Mouse (Mus musculus) hindbrain, embryonic 11.5 days (tissue): ENCODE results near the gene Muc13. TPM values are rescaled to one million over a fixed set of nuclear protein-coding genes. Genes with fewer than 3 reads are reported as not detected.

Experiments
- ATAC-seq: fragments of 200-750 bp; cut with Nextera tagmentation; 2 replicates; pipeline ENCODE4 v1.8.0; 2017; ENCODE audit warnings: mild to moderate bottlenecking, moderate TSS enrichment, moderate library complexity; ENCODE audit not compliant: low FRiP score
- DNase-seq: peaks from one replicate; pipeline ENCODE4 v3.0.0-alpha.2; 2015; ENCODE audit warnings: low spot score
- H3K27ac ChIP-seq: fragments of 300-500 bp; sonication (generic); 2 replicates; pipeline ENCODE4 v1.5.1; 2014; ENCODE audit warnings: mild to moderate bottlenecking, low read depth, low read length
- H3K27me3 ChIP-seq: fragments of 300-500 bp; sonication (generic); 2 replicates; pipeline ENCODE4 v1.6.1; 2014; ENCODE audit warnings: mild to moderate bottlenecking, low read length, moderate library complexity, mixed read lengths; ENCODE audit not compliant: control insufficient read depth, insufficient read depth
- H3K36me3 ChIP-seq: fragments of 300-500 bp; sonication (generic); 2 replicates; pipeline ENCODE4 v1.6.1; 2014; ENCODE audit warnings: mild to moderate bottlenecking, low read length, moderate library complexity, mixed read lengths; ENCODE audit not compliant: control insufficient read depth, insufficient read depth
- H3K4me1 ChIP-seq: fragments of 300-500 bp; sonication (generic); replicated peaks from 2 replicates; pipeline ENCODE4 v1.6.1; 2014; ENCODE audit warnings: low read length, mixed read lengths; ENCODE audit not compliant: control insufficient read depth, insufficient read depth
- H3K4me2 ChIP-seq: fragments of 300-500 bp; sonication (generic); replicated peaks from 2 replicates; pipeline ENCODE4 v1.6.1; 2014; ENCODE audit warnings: mild to moderate bottlenecking, low read depth, low read length
- H3K4me3 ChIP-seq: fragments of 300-500 bp; sonication (generic); 2 replicates; pipeline ENCODE4 v1.5.1; 2014; ENCODE audit warnings: low read depth, low read length
- H3K9ac ChIP-seq: fragments of 300-500 bp; sonication (generic); 2 replicates; pipeline ENCODE4 v1.6.1; 2014; ENCODE audit warnings: low read depth, low read length
- H3K9me3 ChIP-seq: fragments of 300-500 bp; sonication (generic); 2 replicates; pipeline ENCODE4 v1.6.1; 2016; ENCODE audit warnings: low read length; ENCODE audit not compliant: control insufficient read depth
- WGBS: fragments of 180-500 bp; shearing (Covaris S2); extraction: QIAGEN DNeasy Blood & Tissue Kit; methylation state at CpG from one replicate; pipeline ENCODE4 v1.1.7; 2014; 5-methylcytosine and 5-hydroxymethylcytosine counted together
- polyA plus RNA-seq: library from polyadenylated mRNA; unstranded; fragments of >200 nt; fragmentation: Nextera tagmentation; extraction: Ambion mirVana; gene quantifications from 2 replicates; pipeline ENCODE4 v1.2.1, GENCODE M21; 2014

Gene Muc13
- polyA plus RNA-seq, 1 experiment from 2014 or later: 0.14 TPM

GRCm38 (mm10) chr16:33752904-33753578 lies 40.8 kb upstream of the Muc13 start:
- WGBS: 91% methylated on average over 8 of the region's 8 CpGs
- H3K36me3 ChIP-seq: 0 out of 2 replicates have a peak, but pooled peaks cover 5% of the 10 kb centered on the region
- H3K27me3 ChIP-seq: no peaks in the 10 kb centered on the region
- no peak overlapping the region for H3K27ac ChIP-seq
- no peak overlapping the region for H3K9ac ChIP-seq
- no peak overlapping the region for H3K4me2 ChIP-seq
- H3K4me3 ChIP-seq: no peak overlapping the region
- H3K4me1 ChIP-seq: no peaks in the 10 kb centered on the region
- ATAC-seq (no peak), DNase-seq (no peak)
- no peaks in the 10 kb centered on the region for H3K9me3 ChIP-seq

- no peak overlapping the region for H3K9ac ChIP-seq
- DNase-seq: no peak
- H3K4me2 ChIP-seq: no peak overlapping the region
- H3K27ac ChIP-seq: no peak overlapping the region
- H3K4me1 ChIP-seq: no peaks in the 10 kb centered on the region
- H3K27me3 ChIP-seq: no peaks in the 10 kb centered on the region
- WGBS: 80% methylated on average over 8 of the region's 8 CpGs
- H3K9me3 ChIP-seq: no peaks in the 10 kb centered on the region
- H3K36me3 ChIP-seq: 0 out of 2 replicates have a peak, but pooled peaks cover 3% of the 10 kb centered on the region
- no peak for ATAC-seq
- no peak overlapping the region for H3K4me3 ChIP-seq
Measured at GRCm38 (mm10) chr16:33755293-33755692, 38.5 kb upstream of the Muc13 start.

- Histone ChIP-seq H3K4me3 (no peak overlapping the region), H3K9me3 (no peaks in the 10 kb centered on the region), H3K4me1 (no peaks in the 10 kb centered on the region), H3K27me3 (no peaks in the 10 kb centered on the region), H3K4me2 (no peak overlapping the region), H3K27ac (no peak overlapping the region), H3K36me3 (0 out of 2 replicates have a peak, but pooled peaks cover 3% of the 10 kb centered on the region), H3K9ac (no peak overlapping the region)
- DNase-seq: no peak
- ATAC-seq: no peak
- WGBS: 64% methylated on average over 16 of the region's 16 CpGs
Measured at GRCm38 (mm10) chr16:33755961-33756360, 37.9 kb upstream of the Muc13 start.

- no peak overlapping the region for H3K27ac ChIP-seq
- ATAC-seq: no peak
- 60% methylated on average over 6 of the region's 6 CpGs for WGBS
Measured at GRCm38 (mm10) chr16:33756396-33756795, 37.4 kb upstream of the Muc13 start.

DNA sequence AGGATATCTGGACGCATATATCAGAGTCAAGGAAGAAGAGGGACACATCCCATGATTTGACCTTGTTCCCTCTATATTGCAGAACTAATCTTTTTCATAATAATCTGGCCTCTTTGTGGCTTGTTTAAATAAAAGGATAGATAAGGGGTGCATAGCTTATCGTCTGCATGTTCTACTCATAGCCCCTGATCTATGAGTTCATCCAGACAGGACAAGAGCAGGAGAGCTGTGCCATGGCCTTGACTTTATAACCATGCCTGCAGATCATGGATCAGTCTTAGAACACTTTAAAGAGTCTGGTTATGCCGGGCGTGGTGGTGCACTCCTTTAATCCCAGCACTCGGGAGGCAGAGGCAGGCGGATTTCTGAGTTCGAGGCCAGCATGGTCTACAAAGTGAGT lies 34.6 kb upstream of the Muc13 start:
- H3K4me1 ChIP-seq: no peaks in the 10 kb centered on the region
- H3K36me3 ChIP-seq: no peaks in the 10 kb centered on the region
- no peak overlapping the region for H3K4me2 ChIP-seq
- H3K9me3 ChIP-seq: no peaks in the 10 kb centered on the region
- 92% methylated on average over 7 of the region's 7 CpGs for WGBS
- H3K9ac ChIP-seq: no peak overlapping the region
- no peak for DNase-seq
- no peak overlapping the region for H3K27ac ChIP-seq
- no peak overlapping the region for H3K4me3 ChIP-seq
- no peak for ATAC-seq
- H3K27me3 ChIP-seq: no peaks in the 10 kb centered on the region

More at GRCm38 (mm10) chr16:33756396-33756795, 37.4 kb upstream of the Muc13 start:
- Histone ChIP-seq H3K27me3 (no peaks in the 10 kb centered on the region), H3K4me2 (no peak overlapping the region), H3K36me3 (no peaks in the 10 kb centered on the region), H3K4me1 (no peaks in the 10 kb centered on the region), H3K9me3 (no peaks in the 10 kb centered on the region), H3K9ac (no peak overlapping the region), H3K4me3 (no peak overlapping the region)
- no peak for DNase-seq

DNA sequence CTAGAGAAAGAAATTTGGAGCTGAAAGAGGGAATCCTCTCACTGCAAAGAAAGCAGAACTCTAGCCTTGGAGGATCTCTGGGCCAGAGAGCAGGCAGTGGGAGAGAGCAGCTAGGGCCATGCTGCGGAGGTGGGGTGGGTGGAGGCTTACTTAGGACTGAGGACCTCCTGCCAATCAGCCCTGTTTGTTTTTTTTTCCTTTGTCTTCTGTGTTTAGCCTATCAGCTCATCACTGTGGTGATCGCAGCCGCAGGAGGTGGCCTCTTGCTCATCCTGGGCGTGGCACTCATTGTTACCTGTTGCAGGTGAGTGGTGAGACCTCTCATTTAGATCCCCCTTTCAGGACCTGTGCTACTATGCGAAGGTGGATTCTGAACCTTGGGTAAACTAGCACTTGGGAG lies 33.3 kb upstream of the Muc13 start:
- Histone ChIP-seq H3K4me1 (no peaks in the 10 kb centered on the region), H3K9ac (no peak overlapping the region), H3K4me3 (no peak overlapping the region), H3K27ac (no peak overlapping the region), H3K4me2 (no peak overlapping the region), H3K9me3 (no peaks in the 10 kb centered on the region), H3K36me3 (no peaks in the 10 kb centered on the region), H3K27me3 (no peaks in the 10 kb centered on the region)
- WGBS: 22% methylated on average over 5 of the region's 5 CpGs
- ATAC-seq (no peak), DNase-seq (no peak)

GRCm38 (mm10) chr16:33760996-33761395 lies 32.8 kb upstream of the Muc13 start:
- WGBS: 49% methylated on average over 11 of the region's 11 CpGs
- no peaks in the 10 kb centered on the region for H3K36me3 ChIP-seq

GRCm38 (mm10) chr16:33764501-33765193 lies 29.2 kb upstream of the Muc13 start:
- H3K27me3 ChIP-seq: no peaks in the 10 kb centered on the region
- H3K9ac ChIP-seq: no peak overlapping the region
- H3K9me3 ChIP-seq: no peaks in the 10 kb centered on the region
- 61% methylated on average over 12 of the region's 12 CpGs for WGBS
- ATAC-seq (peak; percentile 64), DNase-seq (peak; percentile 25)
- H3K36me3 ChIP-seq: no peaks in the 10 kb centered on the region
- no peak overlapping the region for H3K4me3 ChIP-seq
- no peak overlapping the region for H3K4me2 ChIP-seq
- no peak overlapping the region for H3K27ac ChIP-seq
- H3K4me1 ChIP-seq: no peaks in the 10 kb centered on the region

More at GRCm38 (mm10) chr16:33760996-33761395, 32.8 kb upstream of the Muc13 start:
- no peak overlapping the region for H3K4me3 ChIP-seq
- no peak overlapping the region for H3K9ac ChIP-seq
- no peak overlapping the region for H3K27ac ChIP-seq
- no peaks in the 10 kb centered on the region for H3K9me3 ChIP-seq
- H3K4me2 ChIP-seq: no peak overlapping the region
- no peaks in the 10 kb centered on the region for H3K4me1 ChIP-seq
- ATAC-seq (no peak), DNase-seq (peak; percentile 45)
- no peaks in the 10 kb centered on the region for H3K27me3 ChIP-seq

DNA sequence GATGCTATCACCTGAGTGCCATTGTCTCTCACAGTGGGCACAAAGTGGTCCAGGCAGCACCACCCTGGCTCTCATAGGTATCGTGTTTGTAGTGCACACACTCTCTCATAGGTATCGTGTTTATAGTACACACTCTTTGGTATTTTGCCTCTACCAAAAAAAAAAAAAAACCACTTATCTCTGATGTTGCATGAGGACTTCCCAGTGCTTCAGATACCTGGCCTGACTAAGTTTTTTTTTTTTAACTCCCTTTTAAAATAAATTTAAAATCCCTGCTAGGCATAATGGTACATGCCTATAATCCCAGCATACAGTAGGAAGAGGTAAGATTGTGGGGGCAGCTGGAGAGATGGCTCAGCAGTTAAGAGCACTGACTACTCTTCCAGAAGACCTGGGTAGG lies 28.4 kb upstream of the Muc13 start:
- no peak overlapping the region for H3K27ac ChIP-seq
- DNase-seq: no peak
- H3K36me3 ChIP-seq: no peaks in the 10 kb centered on the region
- H3K27me3 ChIP-seq: no peaks in the 10 kb centered on the region
- WGBS: 83% methylated on average over 2 of the region's 2 CpGs
- H3K4me3 ChIP-seq: no peak overlapping the region
- H3K9me3 ChIP-seq: no peaks in the 10 kb centered on the region
- H3K4me1 ChIP-seq: no peaks in the 10 kb centered on the region
- no peak overlapping the region for H3K4me2 ChIP-seq
- H3K9ac ChIP-seq: no peak overlapping the region
- ATAC-seq: no peak
